Mouse (Mus musculus) cortical plate, adult 2 months (tissue): Measurements from ENCODE around the gene Stx3. TPM values are rescaled to one million over a fixed set of nuclear protein-coding genes. Genes with fewer than 3 reads are reported as not detected.

ENCODE experiments used
- H3K27ac ChIP-seq: fragments of 200-500 bp; 2 replicates; pipeline ENCODE4 v1.5.1; 2012; ENCODE audit warnings: low read length, control low read depth, inconsistent platforms; ENCODE audit not compliant: insufficient read depth
- H3K4me1 ChIP-seq: fragments of 200-500 bp; 2 replicates; pipeline ENCODE4 v1.6.1; 2011; ENCODE audit warnings: low read length; ENCODE audit not compliant: control insufficient read depth, insufficient read depth
- H3K4me3 ChIP-seq: fragments of 200-500 bp; 2 replicates; pipeline ENCODE4 v1.5.1; 2011; ENCODE audit warnings: mild to moderate bottlenecking, low read length, control low read depth; ENCODE audit not compliant: insufficient read depth
- CTCF ChIP-seq: fragments of 200-500 bp; IDR thresholded peaks from 2 replicates; pipeline ENCODE4 v1.5.1; 2011; ENCODE audit warnings: mild to moderate bottlenecking, control low read depth, low read length; ENCODE audit not compliant: insufficient read depth; ENCODE audit errors: extremely low read depth
- POLR2A ChIP-seq: fragments of 200-500 bp; IDR thresholded peaks from 2 replicates; pipeline ENCODE4 v1.6.1; 2011; ENCODE audit warnings: mild to moderate bottlenecking, low read length, control low read depth; ENCODE audit not compliant: insufficient read depth; ENCODE audit errors: extremely low read depth
- polyA plus RNA-seq: library from polyadenylated mRNA; depleted of rRNA; stranded (reverse); fragments of >200 nt; gene quantifications from 2 replicates; pipeline ENCODE4 v1.2.3, GENCODE M21; 2012

The Stx3 gene
- polyA plus RNA-seq, 1 experiment, result 46.4 TPM

GRCm38 (mm10) chr19:11810003-11810758 lies 9.0 kb downstream of the Stx3 start:
- Histone ChIP-seq H3K27ac (peak overlapping the region; percentile 29; the same call in 1 of the 2 replicates), H3K4me3 (no peak overlapping the region), H3K4me1 (no peaks in the 10 kb centered on the region; the same call in 1 of the 2 replicates)
- no peak for TF ChIP-seq POLR2A
- TF ChIP-seq CTCF, result no peak

GRCm38 (mm10) chr19:11808452-11808851 lies 10.8 kb downstream of the Stx3 start:
- no peak overlapping the region for H3K4me3 ChIP-seq
- H3K27ac ChIP-seq, result no peak overlapping the region
- no peaks in the 10 kb centered on the region for H3K4me1 ChIP-seq
- TF ChIP-seq CTCF (no peak), POLR2A (no peak)

GRCm38 (mm10) chr19:11807822-11808221 lies 11.4 kb downstream of the Stx3 start:
- Histone ChIP-seq H3K27ac (no peak overlapping the region), H3K4me3 (no peak overlapping the region), H3K4me1 (no peaks in the 10 kb centered on the region)
- TF ChIP-seq POLR2A (no peak), CTCF (no peak)

GRCm38 (mm10) chr19:11807251-11807650 lies 12.0 kb downstream of the Stx3 start:
- Histone ChIP-seq H3K4me3 (no peak overlapping the region), H3K4me1 (no peaks in the 10 kb centered on the region), H3K27ac (no peak overlapping the region)
- no peak for TF ChIP-seq POLR2A
- no peak for TF ChIP-seq CTCF

- H3K4me3 ChIP-seq, result no peak overlapping the region
- TF ChIP-seq POLR2A (no peak), CTCF (no peak)
- H3K27ac ChIP-seq, result peak overlapping the region; percentile 59; the same call in 1 of the 2 replicates
- no peaks in the 10 kb centered on the region for H3K4me1 ChIP-seq
Observed at GRCm38 (mm10) chr19:11804423-11804822, 14.8 kb downstream of the Stx3 start.

- TF ChIP-seq CTCF (no peak), POLR2A (no peak)
- H3K4me1 ChIP-seq, result no peaks in the 10 kb centered on the region
- no peak overlapping the region for H3K4me3 ChIP-seq
- no peak overlapping the region for H3K27ac ChIP-seq
Observed at GRCm38 (mm10) chr19:11800531-11801315, 18.5 kb downstream of the Stx3 start.

GRCm38 (mm10) chr19:11794447-11794846 lies 24.8 kb downstream of the Stx3 start:
- TF ChIP-seq CTCF (no peak), POLR2A (no peak)
- no peak overlapping the region for H3K27ac ChIP-seq
- H3K4me1 ChIP-seq, result no peaks in the 10 kb centered on the region
- H3K4me3 ChIP-seq, result no peak overlapping the region

- Histone ChIP-seq H3K27ac (no peak overlapping the region), H3K4me3 (no peak overlapping the region), H3K4me1 (no peaks in the 10 kb centered on the region)
- TF ChIP-seq POLR2A (no peak), CTCF (no peak)
Observed at GRCm38 (mm10) chr19:11793741-11794359, 25.4 kb downstream of the Stx3 start.

GRCm38 (mm10) chr19:11791825-11792224 lies 27.4 kb downstream of the Stx3 start:
- no peak overlapping the region for H3K4me3 ChIP-seq
- no peak for TF ChIP-seq CTCF
- TF ChIP-seq POLR2A, result no peak
- no peaks in the 10 kb centered on the region for H3K4me1 ChIP-seq
- H3K27ac ChIP-seq, result no peak overlapping the region

GRCm38 (mm10) chr19:11788876-11789275 lies 30.3 kb downstream of the Stx3 start:
- Histone ChIP-seq H3K4me3 (no peak overlapping the region), H3K27ac (no peak overlapping the region), H3K4me1 (no peaks in the 10 kb centered on the region)
- no peak for TF ChIP-seq POLR2A
- no peak for TF ChIP-seq CTCF
